Mouse (Mus musculus) hematopoietic stem cell, adult 5-6 weeks (primary cell): Measurements from ENCODE around the gene Gm49369. TPM values are rescaled to one million over a fixed set of nuclear protein-coding genes. Genes with fewer than 3 reads are reported as not detected.
"Not testable (repeated sequence)": the region's sequence is repeated elsewhere in the genome, so short reads cannot be mapped to it uniquely, and the experiment has no call there.

Source experiments
- ATAC-seq, 2 experiments: fragments of 125-278 bp in 1 of 2; replicated peaks in 1 of 2; 2 replicates each; pipeline ENCODE4 v1.8.0; 2016 to 2017; ENCODE audit warnings: inconsistent platforms in 2 of 2, mild to moderate bottlenecking in 2 of 2, moderate number of reproducible peaks in 2 of 2, low read depth in 1 of 2, moderate TSS enrichment in 1 of 2; ENCODE audit not compliant: low FRiP score in 2 of 2, poor library complexity in 2 of 2, severe bottlenecking in 2 of 2, insufficient read depth in 1 of 2, low TSS enrichment in 1 of 2
- total RNA-seq: library from RNA; stranded (forward); fragments of 172-1452, 232-1000 nt; gene quantifications from 2 replicates; pipeline ENCODE4 v1.2.3, GENCODE M21; 2017

Gene Gm49369
- total RNA-seq, 1 experiment from 2014 or later, result 18.0 TPM

GRCm38 (mm10) chr7:142351569-142351968 lies 30.9 kb downstream of the Gm49369 start:
- no peak for ATAC-seq

- ATAC-seq, result peak in 1 of 2 experiments; percentile 27; a peak in 1 of 4 replicates
Observed at GRCm38 (mm10) chr7:142349308-142349961, 33.0 kb downstream of the Gm49369 start.

GRCm38 (mm10) chr7:142347542-142347941 lies 34.9 kb downstream of the Gm49369 start:
- no peak for ATAC-seq

GRCm38 (mm10) chr7:142342247-142342640 lies 40.2 kb downstream of the Gm49369 start:
- ATAC-seq, result no peak

GRCm38 (mm10) chr7:142341564-142342246 lies 40.8 kb downstream of the Gm49369 start:
- no peak for ATAC-seq

- ATAC-seq, result peak; percentile 97 to 98
Observed at GRCm38 (mm10) chr7:142340269-142340970, 42.0 kb downstream of the Gm49369 start.

- no peak for ATAC-seq
Observed at GRCm38 (mm10) chr7:142335151-142335550, 47.3 kb downstream of the Gm49369 start.

GRCm38 (mm10) chr7:142334246-142334645 lies 48.2 kb downstream of the Gm49369 start:
- ATAC-seq, result peak; percentile 68 to 85; a peak in 3 of 4 replicates

GRCm38 (mm10) chr7:142332741-142333140 lies 49.7 kb downstream of the Gm49369 start:
- ATAC-seq, result not testable (repeated sequence)

GRCm38 (mm10) chr7:142331281-142331680 lies 51.2 kb downstream of the Gm49369 start:
- no peak for ATAC-seq

GRCm38 (mm10) chr7:142330271-142330724 lies 52.2 kb downstream of the Gm49369 start:
- ATAC-seq, result no peak

- no peak for ATAC-seq
Observed at GRCm38 (mm10) chr7:142328507-142328906, 54.0 kb downstream of the Gm49369 start.

- no peak for ATAC-seq
Observed at GRCm38 (mm10) chr7:142326714-142327445, 55.6 kb downstream of the Gm49369 start.

- ATAC-seq, result no peak
Observed at GRCm38 (mm10) chr7:142323396-142324117, 58.9 kb downstream of the Gm49369 start.

GRCm38 (mm10) chr7:142322641-142323040 lies 59.8 kb downstream of the Gm49369 start:
- no peak for ATAC-seq

GRCm38 (mm10) chr7:142321637-142322306 lies 60.7 kb downstream of the Gm49369 start:
- ATAC-seq, result not testable (repeated sequence)
